Mouse (Mus musculus) limb, embryonic 11.5 days (tissue): ENCODE measurements around the gene Agbl2. TPM values are rescaled to one million over a fixed set of nuclear protein-coding genes. Genes with fewer than 3 reads are reported as not detected.
"Not testable (repeated sequence)": the region's sequence is repeated elsewhere in the genome, so short reads cannot be mapped to it uniquely, and the experiment has no call there.

Source experiments
- ATAC-seq: fragments of 200-750 bp; cut with Nextera tagmentation; 2 replicates; pipeline ENCODE4 v1.8.0; 2017; ENCODE audit warnings: low read depth; ENCODE audit not compliant: insufficient number of reproducible peaks, low FRiP score, low TSS enrichment
- DNase-seq: peaks from one replicate; pipeline ENCODE4 v3.0.0-alpha.2; 2015; ENCODE audit warnings: low spot score
- H3K27ac ChIP-seq: fragments of 300-500 bp; sonication (generic); replicated peaks from 2 replicates; pipeline ENCODE4 v1.5.1; 2014; ENCODE audit warnings: low read depth, mild to moderate bottlenecking, low read length
- H3K27me3 ChIP-seq: fragments of 300-500 bp; sonication (generic); 2 replicates; pipeline ENCODE4 v1.6.1; 2014; ENCODE audit warnings: mild to moderate bottlenecking, low read length, mixed read lengths; ENCODE audit not compliant: control insufficient read depth, insufficient read depth
- H3K36me3 ChIP-seq: fragments of 300-500 bp; sonication (generic); 2 replicates; pipeline ENCODE4 v1.6.1; 2014; ENCODE audit warnings: mild to moderate bottlenecking, low read length, moderate library complexity, mixed read lengths; ENCODE audit not compliant: control insufficient read depth, insufficient read depth
- H3K4me1 ChIP-seq: fragments of 300-500 bp; sonication (generic); 2 replicates; pipeline ENCODE4 v1.6.1; 2014; ENCODE audit warnings: low read length, mixed read lengths; ENCODE audit not compliant: control insufficient read depth, insufficient read depth
- H3K4me2 ChIP-seq: fragments of 300-500 bp; sonication (generic); 2 replicates; pipeline ENCODE4 v1.6.1; 2014; ENCODE audit warnings: low read depth, mild to moderate bottlenecking, moderate library complexity; ENCODE audit not compliant: severe bottlenecking
- H3K4me3 ChIP-seq: fragments of 300-500 bp; sonication (generic); 2 replicates; pipeline ENCODE4 v1.5.1; 2014; ENCODE audit warnings: low read depth, low read length
- H3K9ac ChIP-seq: fragments of 300-500 bp; sonication (generic); 2 replicates; pipeline ENCODE4 v1.6.1; 2014; ENCODE audit warnings: mild to moderate bottlenecking, low read length
- H3K9me3 ChIP-seq: fragments of 300-500 bp; sonication (generic); 2 replicates; pipeline ENCODE4 v1.6.1; 2016; ENCODE audit warnings: low read length; ENCODE audit not compliant: control insufficient read depth
- WGBS: fragments of 180-500 bp; shearing (Covaris S2); extraction: QIAGEN DNeasy Blood & Tissue Kit; methylation state at CpG from one replicate; pipeline ENCODE4 v1.1.7; 2014; 5-methylcytosine and 5-hydroxymethylcytosine counted together
- polyA plus RNA-seq: library from polyadenylated mRNA; unstranded; fragments of >200 nt; fragmentation: Nextera tagmentation; extraction: Ambion mirVana; gene quantifications from 2 replicates; pipeline ENCODE4 v1.2.1, GENCODE M21; 2014

Agbl2 gene
- polyA plus RNA-seq, 1 experiment from 2014 or later, result 0.40 TPM

DNA sequence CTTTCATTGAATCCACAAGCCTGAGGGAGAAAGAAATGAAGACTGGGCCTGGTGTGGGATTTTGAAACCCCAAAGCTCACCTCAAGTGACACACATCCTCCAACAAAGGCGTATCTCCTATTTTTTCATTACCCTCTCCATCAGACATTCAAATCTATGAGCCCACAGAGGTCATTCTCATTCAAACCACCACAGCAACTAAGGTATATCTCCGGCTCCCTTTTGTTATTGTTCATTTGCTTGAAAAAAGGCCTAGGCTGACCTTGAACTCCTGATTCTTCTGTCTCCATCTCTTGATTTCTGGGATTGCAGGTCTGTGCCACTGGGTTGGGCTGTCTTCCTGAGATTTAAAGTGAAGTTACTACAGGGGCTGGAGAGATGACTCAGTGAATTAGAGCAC lies 40.5 kb downstream of the Agbl2 start:
- Histone ChIP-seq H3K27me3 (no peaks in the 10 kb centered on the region), H3K4me3 (no peak overlapping the region), H3K27ac (no peak overlapping the region), H3K9me3 (no peaks in the 10 kb centered on the region), H3K4me2 (no peak overlapping the region), H3K36me3 (no peaks in the 10 kb centered on the region), H3K9ac (no peak overlapping the region), H3K4me1 (no peaks in the 10 kb centered on the region)
- WGBS, result 90% methylated on average over 2 of the region's 2 CpGs
- ATAC-seq (no peak), DNase-seq (no peak)

DNA sequence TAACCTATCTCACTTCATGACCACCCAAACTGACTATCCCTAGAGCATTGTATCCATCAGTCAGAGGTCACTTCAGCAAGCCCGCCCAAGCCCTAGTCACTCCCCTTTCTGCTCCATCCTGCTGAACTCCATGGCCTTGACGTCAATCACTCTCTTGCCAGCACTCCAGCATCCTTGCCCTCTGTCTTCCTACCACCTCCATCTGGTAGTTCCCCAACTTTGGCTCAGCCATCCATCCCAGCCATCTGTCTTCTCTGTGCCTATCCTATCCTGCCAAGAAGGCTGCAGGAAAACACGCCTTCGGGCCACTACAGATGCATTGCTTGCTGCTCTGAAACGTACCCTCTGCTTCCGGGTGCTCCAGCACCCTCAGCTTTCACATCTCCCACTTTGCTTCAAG lies 41.3 kb downstream of the Agbl2 start:
- ATAC-seq (no peak), DNase-seq (no peak)
- Histone ChIP-seq H3K4me3 (no peak overlapping the region), H3K4me2 (no peak overlapping the region), H3K9me3 (no peaks in the 10 kb centered on the region), H3K4me1 (no peaks in the 10 kb centered on the region), H3K36me3 (no peaks in the 10 kb centered on the region), H3K9ac (no peak overlapping the region), H3K27me3 (no peaks in the 10 kb centered on the region), H3K27ac (no peak overlapping the region)
- WGBS, result 82% methylated on average over 6 of the region's 6 CpGs

DNA sequence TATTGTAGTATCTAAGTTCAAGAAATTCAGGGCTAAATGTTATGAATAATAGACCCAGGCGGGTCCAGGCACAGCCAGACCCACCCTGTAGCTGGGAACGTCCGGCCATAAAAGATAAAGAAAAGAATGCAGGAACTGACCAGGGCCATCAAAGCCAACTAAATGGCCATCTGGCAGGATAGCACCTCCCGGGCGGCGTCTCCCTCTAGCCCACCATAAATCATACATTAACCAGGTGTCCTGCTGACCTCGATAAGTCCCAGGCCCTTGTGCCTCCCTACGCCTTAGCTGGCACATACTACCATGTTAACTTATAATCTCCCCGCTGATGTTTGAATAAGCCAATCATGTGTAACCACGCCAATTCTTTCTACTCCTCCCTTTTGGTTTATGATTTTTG lies 42.0 kb downstream of the Agbl2 start:
- not testable (repeated sequence) for H3K9ac ChIP-seq, H3K36me3 ChIP-seq, H3K9me3 ChIP-seq, H3K27me3 ChIP-seq, H3K4me3 ChIP-seq, ATAC-seq, H3K4me2 ChIP-seq, H3K4me1 ChIP-seq, H3K27ac ChIP-seq, DNase-seq
- 34% methylated on average over 10 of the region's 10 CpGs for WGBS

DNA sequence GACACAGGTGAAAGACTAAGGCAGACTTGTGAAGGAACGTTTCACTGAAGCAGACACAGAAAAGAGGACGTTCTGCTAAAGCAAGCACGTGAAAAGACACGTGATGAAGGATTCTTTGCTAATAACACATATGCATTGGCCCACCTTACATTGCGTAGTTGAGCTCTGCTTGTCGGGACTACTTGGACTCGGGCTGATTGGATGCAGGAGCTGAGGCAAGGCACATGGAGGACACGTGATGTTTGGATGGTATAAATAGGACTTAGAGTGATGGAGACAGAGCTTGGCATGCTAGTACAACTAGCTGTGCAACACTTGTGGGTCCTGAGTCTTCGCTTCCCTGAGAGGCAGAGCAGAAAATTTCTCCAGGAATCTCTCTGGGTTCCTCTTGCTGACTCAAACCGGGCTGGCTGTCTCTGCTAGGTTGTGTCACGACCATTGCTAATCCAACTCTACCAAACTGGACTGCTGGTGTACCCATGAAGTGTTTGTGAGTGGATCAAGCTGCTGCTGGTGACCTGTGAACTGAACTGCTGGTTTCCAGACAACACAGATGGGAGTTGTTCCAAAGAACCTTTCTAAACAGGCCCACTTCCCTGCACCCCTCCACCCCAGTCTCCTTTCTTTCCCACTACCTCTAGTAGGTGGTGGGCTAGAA lies 43.1 kb downstream of the Agbl2 start:
- H3K27me3 ChIP-seq, result no peaks in the 10 kb centered on the region

DNA sequence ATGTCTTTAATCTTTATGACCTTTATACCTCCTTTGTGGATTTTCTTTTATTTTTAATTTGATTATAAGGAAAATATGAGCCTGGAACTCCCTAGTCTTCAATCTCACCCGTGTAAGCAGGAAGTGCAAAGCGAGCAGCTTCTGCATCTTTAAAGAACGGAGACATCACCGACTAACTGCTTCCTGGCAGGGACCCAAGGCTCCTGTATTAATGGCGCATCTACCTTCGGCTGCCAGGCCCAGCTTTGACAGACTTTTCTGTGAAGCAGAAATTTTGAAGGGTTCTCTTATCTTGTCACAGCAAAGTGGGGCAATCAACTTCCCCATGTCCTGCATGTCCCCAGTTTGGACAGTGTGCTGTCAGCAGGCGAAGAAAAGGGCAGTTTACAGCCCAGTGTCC lies 46.2 kb downstream of the Agbl2 start:
- H3K27ac ChIP-seq, result no peak overlapping the region
- no peak overlapping the region for H3K9ac ChIP-seq
- H3K4me1 ChIP-seq, result no peaks in the 10 kb centered on the region
- H3K36me3 ChIP-seq, result no peaks in the 10 kb centered on the region
- 74% methylated on average over 7 of the region's 7 CpGs for WGBS
- no peak overlapping the region for H3K4me2 ChIP-seq
- DNase-seq (no peak), ATAC-seq (no peak)
- no peaks in the 10 kb centered on the region for H3K27me3 ChIP-seq
- H3K4me3 ChIP-seq, result no peak overlapping the region
- H3K9me3 ChIP-seq, result no peaks in the 10 kb centered on the region

More for the DNA sequence above, 43.1 kb downstream of the Agbl2 start:
- H3K4me2 ChIP-seq, result no peak overlapping the region
- no peak overlapping the region for H3K27ac ChIP-seq
- no peaks in the 10 kb centered on the region for H3K36me3 ChIP-seq
- 90% methylated on average over 11 of the region's 11 CpGs for WGBS
- H3K4me1 ChIP-seq, result no peaks in the 10 kb centered on the region
- no peaks in the 10 kb centered on the region for H3K9me3 ChIP-seq
- H3K9ac ChIP-seq, result no peak overlapping the region
- no peak for ATAC-seq
- H3K4me3 ChIP-seq, result no peak overlapping the region
- DNase-seq, result no peak

DNA sequence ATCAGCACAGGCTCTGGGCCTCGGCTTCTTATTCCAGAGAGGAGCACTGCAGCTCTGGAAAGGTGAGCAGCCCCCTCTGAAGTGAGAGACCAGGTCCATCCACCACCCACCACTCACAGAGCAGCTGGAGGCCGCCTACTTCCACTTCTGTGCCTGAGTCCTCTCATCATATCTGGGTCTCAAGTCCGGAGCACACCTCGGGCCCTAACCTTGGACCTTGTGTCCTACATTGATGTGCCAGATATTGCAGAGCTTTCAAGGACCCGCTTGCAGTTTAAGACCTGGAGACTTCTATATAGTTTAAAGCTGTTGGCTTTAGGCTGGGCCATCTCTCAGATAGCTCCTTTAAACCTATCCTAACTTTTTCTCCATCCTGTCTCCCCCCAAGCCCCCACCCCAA lies 51.0 kb downstream of the Agbl2 start:
- 80% methylated on average over 5 of the region's 5 CpGs for WGBS
- DNase-seq (no peak), ATAC-seq (no peak)
- Histone ChIP-seq H3K9me3 (no peaks in the 10 kb centered on the region), H3K9ac (no peak overlapping the region), H3K36me3 (no peaks in the 10 kb centered on the region), H3K27me3 (no peaks in the 10 kb centered on the region), H3K4me1 (no peaks in the 10 kb centered on the region), H3K4me2 (no peak overlapping the region), H3K27ac (no peak overlapping the region), H3K4me3 (no peak overlapping the region)

DNA sequence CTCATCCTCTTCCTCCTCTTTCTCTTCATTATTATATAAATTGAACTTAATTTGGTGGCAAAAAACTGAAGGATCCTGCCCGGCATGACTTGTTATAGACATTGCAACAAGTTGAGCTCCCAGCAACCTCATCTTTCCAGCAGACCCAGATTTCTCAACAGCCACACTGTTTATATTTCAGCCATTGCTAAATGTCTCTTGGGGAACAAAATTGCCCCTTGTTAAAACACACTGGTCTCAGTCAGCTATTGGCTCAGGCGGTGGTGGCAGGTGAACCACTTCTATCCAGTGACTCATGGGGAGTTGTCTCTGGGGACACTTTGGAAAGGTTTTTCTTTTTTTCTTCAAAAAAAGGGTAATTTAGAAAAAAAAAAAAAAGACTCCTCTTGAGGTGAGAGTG lies 56.1 kb downstream of the Agbl2 start:
- no peaks in the 10 kb centered on the region for H3K27me3 ChIP-seq
- no peak overlapping the region for H3K9ac ChIP-seq
- H3K27ac ChIP-seq, result no peak overlapping the region
- H3K4me2 ChIP-seq, result no peak overlapping the region
- no peaks in the 10 kb centered on the region for H3K36me3 ChIP-seq
- DNase-seq (no peak), ATAC-seq (no peak)
- H3K4me3 ChIP-seq, result no peak overlapping the region
- H3K4me1 ChIP-seq, result no peaks in the 10 kb centered on the region
- WGBS, result 84% methylated on average over 2 of the region's 2 CpGs
- H3K9me3 ChIP-seq, result no peaks in the 10 kb centered on the region

DNA sequence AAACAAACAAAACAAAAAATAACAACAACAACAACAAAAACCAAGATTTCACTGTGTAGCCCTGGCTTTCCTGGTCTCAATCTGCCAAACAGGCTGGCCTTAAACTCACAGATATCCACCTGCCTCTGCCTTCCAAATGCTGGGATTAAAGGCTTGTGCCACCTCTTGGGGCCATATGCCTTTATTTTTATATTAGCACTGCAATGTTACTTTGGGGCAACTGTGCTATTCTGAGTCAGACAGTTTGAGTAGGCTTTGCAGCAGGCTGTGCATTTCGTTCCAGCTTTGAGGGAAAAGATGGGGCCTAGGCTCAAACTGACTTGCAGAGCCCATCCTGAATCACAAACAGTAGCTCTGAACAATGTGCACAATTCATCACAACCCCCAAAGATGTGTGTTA lies 61.1 kb downstream of the Agbl2 start:
- Histone ChIP-seq H3K27ac (no peak overlapping the region), H3K27me3 (no peaks in the 10 kb centered on the region), H3K36me3 (no peaks in the 10 kb centered on the region), H3K9ac (no peak overlapping the region), H3K4me1 (no peaks in the 10 kb centered on the region), H3K4me3 (no peak overlapping the region), H3K9me3 (no peaks in the 10 kb centered on the region), H3K4me2 (no peak overlapping the region)
- DNase-seq (no peak), ATAC-seq (no peak)
- WGBS, result 68% methylated on average over 1 of the region's 1 CpGs

DNA sequence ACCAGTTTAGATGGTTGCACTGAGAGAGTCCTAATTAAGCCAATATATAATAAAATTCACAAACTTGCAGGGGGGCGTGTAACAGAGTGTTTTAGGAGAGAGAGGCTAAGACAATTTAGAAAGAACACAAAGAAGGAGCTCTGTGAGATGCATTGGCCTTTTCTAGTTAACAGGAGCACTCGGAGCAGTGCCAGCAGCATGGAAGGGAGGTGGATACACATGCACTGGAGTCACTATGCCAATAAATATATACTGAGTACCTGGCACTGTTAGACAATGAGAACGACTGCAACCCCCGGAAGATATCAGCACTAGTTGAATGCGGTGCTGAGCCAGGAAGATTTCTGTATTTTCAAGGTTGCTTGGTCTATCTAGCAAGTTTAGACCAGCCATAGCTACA lies 61.7 kb downstream of the Agbl2 start:
- H3K36me3 ChIP-seq, result no peaks in the 10 kb centered on the region
- WGBS, result 77% methylated on average over 5 of the region's 5 CpGs
- no peaks in the 10 kb centered on the region for H3K4me1 ChIP-seq
- H3K27me3 ChIP-seq, result no peaks in the 10 kb centered on the region
- no peaks in the 10 kb centered on the region for H3K9me3 ChIP-seq
- H3K27ac ChIP-seq, result no peak overlapping the region
- no peak overlapping the region for H3K4me3 ChIP-seq
- DNase-seq, result no peak
- no peak overlapping the region for H3K9ac ChIP-seq
- no peak for ATAC-seq
- no peak overlapping the region for H3K4me2 ChIP-seq
